Mouse (Mus musculus): ENCODE results near the gene Rnf144b.

DNA sequence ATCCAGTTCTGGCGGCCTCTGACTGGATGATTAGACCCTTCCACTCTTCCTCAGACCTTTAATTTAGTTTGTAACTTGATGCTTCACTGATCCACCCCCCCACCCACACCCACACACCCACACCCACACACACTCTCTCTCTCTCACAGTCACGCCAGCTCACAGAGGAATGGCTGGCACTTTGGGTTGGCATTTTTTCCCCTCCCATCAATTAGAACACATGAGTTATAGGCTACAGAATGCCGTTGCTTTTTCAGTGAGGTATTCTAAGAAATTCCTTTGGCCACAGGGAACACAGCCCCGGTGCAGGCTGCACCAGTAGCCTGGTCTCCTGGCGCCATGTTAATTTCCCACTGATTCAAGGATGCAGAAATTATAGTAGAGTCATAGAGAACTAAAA is 3.1 kb downstream of the Rnf144b start:
- TF ChIP-seq POLR2A (IDR thresholded peaks at IDR 0.05; ENCODE audit: low read depth, low read length) (no peak), CTCF (IDR thresholded peaks at IDR 0.05; ENCODE audit: extremely low read depth, insufficient read length, insufficient replicate concordance, low read depth, low read length) (no peak)
